Mouse (Mus musculus) heart, adult 18-20 months (tissue): ENCODE measurements around the gene Gigyf2. TPM values are rescaled to one million over a fixed set of nuclear protein-coding genes. Genes with fewer than 3 reads are reported as not detected.

Experiments
- DNase-seq, 2 experiments: peaks; one replicate each; pipeline ENCODE4 v3.0.0; 2021 to 2022; ENCODE audit warnings: mixed read lengths in 1 of 2
- total RNA-seq, 2 experiments: library from RNA; stranded (reverse); gene quantifications; 2 replicates each; pipeline ENCODE4 v1.2.3; 2021

Gigyf2 gene
- total RNA-seq, 2 experiments from 2014 or later: 40.8 to 46.3 TPM

- peak; percentile 5 to 28 for DNase-seq
Observed at GRCm38 (mm10) chr1:87316672-87317071, 10.1 kb upstream of the Gigyf2 start.

GRCm38 (mm10) chr1:87321071-87321470, 5.7 kb upstream of the Gigyf2 start:
- no peak for DNase-seq

GRCm38 (mm10) chr1:87322778-87323177, 4.0 kb upstream of the Gigyf2 start:
- DNase-seq: no peak

GRCm38 (mm10) chr1:87324649-87325048, 2.1 kb upstream of the Gigyf2 start:
- no peak for DNase-seq

- DNase-seq: peak in 1 of 2 experiments; percentile 46
Observed at GRCm38 (mm10) chr1:87327165-87327861, 515 bp downstream of the Gigyf2 start.

- DNase-seq: no peak
Observed at GRCm38 (mm10) chr1:87331774-87332173, 5.0 kb downstream of the Gigyf2 start.

- DNase-seq: no peak
Observed at GRCm38 (mm10) chr1:87350576-87350975, 23.8 kb downstream of the Gigyf2 start.

DNA sequence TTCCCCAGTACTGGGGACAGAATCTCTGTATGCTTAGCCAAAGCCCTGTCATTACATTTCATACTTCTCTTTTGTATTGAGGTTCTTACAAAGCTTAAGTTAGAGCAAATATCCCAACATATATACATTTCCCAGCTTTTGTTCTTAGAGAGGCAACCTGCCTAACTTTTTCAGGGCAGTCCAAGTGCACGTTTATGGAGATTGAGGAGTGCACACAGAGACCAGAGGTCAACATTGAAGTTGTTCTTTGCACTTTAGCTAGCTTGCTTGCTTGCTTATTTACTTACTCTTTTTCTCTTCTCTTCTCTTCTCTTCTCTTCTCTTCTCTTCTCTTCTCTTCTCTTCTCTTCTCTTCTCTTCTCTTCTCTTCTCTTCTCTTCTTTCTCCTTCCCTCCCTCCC, 33.5 kb downstream of the Gigyf2 start:
- DNase-seq: no peak

GRCm38 (mm10) chr1:87378024-87378560, 51.3 kb downstream of the Gigyf2 start:
- DNase-seq: no peak

DNA sequence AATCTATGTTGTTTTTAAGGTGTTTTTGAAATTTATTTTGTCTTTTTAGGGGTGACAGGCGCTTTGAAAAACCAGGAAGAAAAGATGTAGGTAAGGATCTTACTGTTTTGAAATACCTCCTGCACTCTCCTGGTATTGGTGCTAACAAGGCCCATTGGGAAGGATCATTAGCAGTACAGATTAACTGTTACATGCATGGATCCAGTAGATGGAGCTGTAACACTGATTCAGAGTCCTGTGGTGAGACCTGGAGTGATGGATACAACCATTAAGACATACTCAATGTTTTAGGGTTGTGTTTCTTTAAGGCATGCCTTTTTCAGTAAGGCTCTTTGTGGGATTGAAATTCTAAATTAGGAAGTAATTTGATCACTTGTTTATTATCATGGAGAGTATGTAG, 53.1 kb downstream of the Gigyf2 start:
- DNase-seq: no peak

- no peak for DNase-seq
Observed at GRCm38 (mm10) chr1:87381152-87381551, 54.4 kb downstream of the Gigyf2 start.

GRCm38 (mm10) chr1:87386436-87387092, 59.8 kb downstream of the Gigyf2 start:
- DNase-seq: no peak

DNA sequence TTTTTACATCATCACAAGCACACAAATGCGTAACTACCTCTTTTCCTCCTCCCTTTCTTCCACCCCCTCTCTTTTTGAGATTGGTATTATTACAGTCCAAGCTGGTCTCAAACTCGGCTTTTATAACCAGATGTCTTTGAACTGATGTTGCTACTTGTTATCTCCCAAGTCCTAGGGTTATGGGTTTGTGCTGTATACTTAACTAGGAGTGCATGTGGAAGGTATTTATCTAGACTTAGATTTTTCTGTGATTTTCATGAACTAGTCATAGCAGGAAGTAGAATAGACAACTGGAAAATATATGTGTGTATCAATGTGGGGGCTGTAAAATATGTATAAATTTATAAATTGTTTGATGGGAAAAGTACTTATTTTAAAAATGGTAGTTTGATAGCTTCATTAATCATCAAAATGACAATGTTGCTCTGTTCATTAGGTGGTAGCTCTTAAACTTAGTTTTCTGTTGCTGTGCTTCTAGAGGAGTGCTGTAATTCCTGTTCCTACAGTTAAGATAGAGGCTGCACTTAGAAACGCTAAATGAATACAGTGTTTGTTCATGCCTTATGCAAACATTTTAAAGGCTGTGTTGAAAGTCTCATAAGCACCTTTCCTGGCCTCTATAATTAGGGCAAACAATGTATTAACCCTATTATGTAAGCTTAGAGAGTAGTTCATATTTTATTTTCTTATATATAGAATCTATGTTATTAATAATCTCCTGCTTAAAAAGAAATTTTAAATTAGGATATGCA, 66.8 kb downstream of the Gigyf2 start:
- no peak for DNase-seq

DNA sequence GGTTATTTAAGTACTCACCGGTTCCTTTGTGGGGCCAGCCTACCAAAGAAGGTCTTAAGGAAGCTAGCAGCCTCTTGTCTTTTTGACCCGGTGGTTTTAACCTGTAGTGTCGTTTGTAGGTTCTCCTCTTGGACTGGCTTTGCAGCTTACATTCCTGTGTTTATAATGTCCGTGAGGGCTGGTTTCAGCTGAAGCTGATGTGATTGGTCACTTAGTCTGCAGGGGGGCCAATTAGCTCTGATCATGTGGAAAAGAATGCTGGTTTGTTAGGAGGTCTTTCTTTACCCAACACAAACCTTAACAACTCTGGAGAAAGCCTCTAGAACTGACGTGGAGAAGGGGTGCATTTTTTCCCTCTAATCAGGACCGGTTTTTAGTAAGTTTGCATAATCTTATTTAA, 67.8 kb downstream of the Gigyf2 start, which contains the start of gene Kcnj13:
Gene Kcnj13 (minus strand): TSS at position 136 of the 400 bp plus-strand sequence.
- no peak for DNase-seq

DNA sequence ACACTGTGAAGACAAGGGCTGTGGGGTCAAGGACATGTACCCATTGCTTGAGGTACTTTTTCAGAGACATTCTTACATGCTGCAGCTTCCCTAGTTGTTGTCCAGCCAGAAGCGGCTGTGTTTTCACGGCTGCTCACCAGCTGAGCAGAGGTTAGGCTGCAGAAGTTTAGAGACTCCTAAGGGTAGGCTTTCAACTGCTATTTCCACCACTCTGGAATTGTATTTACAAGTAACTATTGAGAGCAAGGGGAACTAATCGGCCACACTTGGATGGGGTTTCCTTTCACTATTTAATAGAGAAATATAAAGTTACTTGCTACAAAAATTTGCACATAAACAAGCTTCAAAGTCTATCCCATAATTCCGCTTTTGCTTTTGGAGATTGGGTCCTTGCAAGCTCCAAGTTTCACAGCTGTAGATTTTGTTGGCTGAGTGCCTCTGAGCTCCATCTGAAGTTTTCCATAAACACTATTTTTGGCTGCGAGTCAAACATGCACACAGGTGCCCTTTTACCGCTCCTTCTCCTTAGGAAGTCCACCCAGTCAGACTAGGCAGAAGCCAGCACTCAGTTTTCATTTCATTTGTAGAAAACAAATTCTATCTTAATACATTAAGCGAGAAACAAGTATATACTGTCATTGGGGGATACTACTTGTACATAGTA, 70.3 kb downstream of the Gigyf2 start:
- DNase-seq: no peak

GRCm38 (mm10) chr1:87404710-87405109, 77.9 kb downstream of the Gigyf2 start:
- no peak for DNase-seq

DNA sequence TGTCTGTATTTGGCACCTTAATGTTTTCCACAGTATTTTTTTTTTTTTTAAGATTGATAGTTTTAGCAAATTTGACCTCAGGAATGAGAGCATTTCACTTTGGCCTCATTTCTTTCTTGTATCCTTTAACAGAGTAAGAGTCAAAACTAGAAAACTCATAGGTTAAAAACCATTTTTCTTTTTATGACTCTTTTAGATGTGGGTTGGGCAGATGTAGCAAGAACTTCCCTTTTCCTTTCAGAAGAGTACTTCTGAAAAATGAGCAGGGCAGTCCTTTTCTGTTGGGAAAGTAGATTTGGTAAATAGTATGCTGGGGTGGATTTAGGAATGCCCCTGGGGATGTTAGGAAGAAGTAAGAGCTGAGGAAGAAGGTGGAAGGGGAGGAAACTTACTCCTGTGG, 79.2 kb downstream of the Gigyf2 start:
- DNase-seq: no peak

DNA sequence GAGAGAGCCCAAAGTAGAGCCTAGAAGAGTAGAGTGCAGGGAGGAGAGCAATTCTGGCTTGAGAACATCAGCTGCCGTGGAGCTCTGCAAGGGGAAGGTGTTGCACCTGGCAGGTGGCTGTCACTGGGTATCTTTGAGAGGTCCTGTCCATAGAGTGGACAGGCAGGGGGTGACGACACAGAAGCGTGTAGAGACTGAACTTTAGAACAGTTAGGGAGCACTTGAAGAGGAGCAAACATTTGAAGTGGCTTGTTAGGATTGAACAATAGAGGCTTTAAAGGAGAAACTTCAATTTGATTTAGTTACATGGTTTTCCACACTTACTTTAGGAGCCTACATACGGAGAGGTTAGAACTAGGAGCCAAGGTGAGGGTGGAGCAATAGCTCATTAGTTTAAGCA, 82.6 kb downstream of the Gigyf2 start:
- DNase-seq: no peak

DNA sequence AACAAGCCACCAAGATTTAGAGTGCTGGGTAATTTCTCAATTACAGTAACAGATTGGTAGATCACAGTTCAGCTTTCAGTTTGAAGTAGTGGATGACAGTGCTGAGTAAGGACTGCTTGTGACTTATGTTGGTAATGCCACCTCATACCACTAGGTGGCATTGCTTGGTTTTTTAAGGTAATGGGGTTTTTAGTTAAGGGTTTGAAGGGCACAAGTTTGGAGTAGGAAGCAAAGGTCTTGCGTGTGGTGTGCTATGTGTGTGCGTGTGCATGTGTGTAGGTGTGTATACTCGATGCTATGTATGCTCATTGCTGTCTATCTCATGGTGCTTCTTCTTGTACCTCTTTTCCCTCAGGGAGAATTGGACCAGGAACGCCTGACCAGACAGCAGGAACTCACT, 91.9 kb downstream of the Gigyf2 start:
- peak in 1 of 2 experiments; percentile 13 for DNase-seq

- DNase-seq: no peak
Observed at GRCm38 (mm10) chr1:87435125-87435524, 108.3 kb downstream of the Gigyf2 start.

DNA sequence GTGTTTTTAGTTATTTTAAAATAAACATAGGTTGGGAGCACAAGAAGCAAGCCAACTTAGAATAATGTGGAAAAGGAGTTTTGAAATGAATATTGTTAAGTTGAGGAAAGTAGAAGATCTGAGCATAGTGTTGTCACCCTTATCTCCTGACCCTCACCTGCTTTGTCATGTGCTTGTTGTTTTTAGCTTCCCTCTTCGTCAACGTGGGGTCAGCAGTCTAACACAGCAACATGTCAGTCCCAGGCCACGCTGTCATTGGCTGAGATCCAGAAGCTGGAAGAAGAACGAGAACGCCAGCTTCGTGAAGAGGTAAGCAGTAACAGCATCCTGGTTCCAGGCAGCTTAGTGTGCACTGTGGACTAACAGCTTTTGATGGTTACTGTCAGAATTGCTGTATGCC, 109.8 kb downstream of the Gigyf2 start:
- peak; percentile 7 to 29 for DNase-seq
